Mouse (Mus musculus) neural tube, embryonic 15.5 days (tissue): ENCODE measurements around the gene Myl9. TPM values are rescaled to one million over a fixed set of nuclear protein-coding genes. Genes with fewer than 3 reads are reported as not detected.

Experiments used
- ATAC-seq: fragments of 200-750 bp; cut with Nextera tagmentation; 2 replicates; pipeline ENCODE4 v1.8.0; 2017; ENCODE audit warnings: mild to moderate bottlenecking, moderate TSS enrichment, moderate library complexity; ENCODE audit not compliant: low FRiP score
- H3K27ac ChIP-seq: fragments of 300-500 bp; sonication (generic); replicated peaks from 2 replicates; pipeline ENCODE4 v1.5.1; 2015; ENCODE audit warnings: mild to moderate bottlenecking, inconsistent platforms
- H3K27me3 ChIP-seq: fragments of 300-500 bp; sonication (generic); replicated peaks from 2 replicates; pipeline ENCODE4 v1.6.1; 2015; ENCODE audit warnings: inconsistent platforms
- H3K36me3 ChIP-seq: fragments of 300-500 bp; sonication (generic); 2 replicates; pipeline ENCODE4 v1.6.1; 2015; ENCODE audit warnings: inconsistent platforms
- H3K4me1 ChIP-seq: fragments of 300-500 bp; sonication (generic); 2 replicates; pipeline ENCODE4 v1.6.1; 2015; ENCODE audit warnings: inconsistent platforms
- H3K4me2 ChIP-seq: fragments of 300-500 bp; sonication (generic); 2 replicates; pipeline ENCODE4 v1.6.1; 2015; ENCODE audit warnings: inconsistent platforms, mild to moderate bottlenecking, moderate library complexity
- H3K4me3 ChIP-seq: fragments of 300-500 bp; sonication (generic); replicated peaks from 2 replicates; pipeline ENCODE4 v1.5.1; 2015; ENCODE audit warnings: mild to moderate bottlenecking, inconsistent platforms
- H3K9ac ChIP-seq: fragments of 300-500 bp; sonication (generic); replicated peaks from 2 replicates; pipeline ENCODE4 v1.6.1; 2015; ENCODE audit warnings: mild to moderate bottlenecking, inconsistent platforms
- H3K9me3 ChIP-seq: fragments of 300-500 bp; sonication (generic); replicated peaks from 2 replicates; pipeline ENCODE4 v1.6.1; 2016; ENCODE audit warnings: inconsistent platforms
- WGBS: fragments of 180-500 bp; shearing (Covaris S2); methylation state at CpG from one replicate; pipeline ENCODE4 v1.1.7; 2015; ENCODE audit warnings: mixed read lengths; 5-methylcytosine and 5-hydroxymethylcytosine counted together
- polyA plus RNA-seq: library from polyadenylated mRNA; unstranded; fragments of >200 nt; fragmentation: Nextera tagmentation; extraction: Ambion mirVana; gene quantifications from 2 replicates; pipeline ENCODE4 v1.2.1, GENCODE M21; 2015

Gene Myl9
- polyA plus RNA-seq, 1 experiment from 2014 or later, result 40.8 TPM

- Histone ChIP-seq H3K9me3 (no peaks in the 10 kb centered on the region), H3K4me2 (no peak overlapping the region), H3K36me3 (peaks cover 33% of the 10 kb centered on the region), H3K9ac (no peak overlapping the region), H3K27ac (no peak overlapping the region), H3K4me1 (peaks cover 22% of the 10 kb centered on the region), H3K4me3 (no peak overlapping the region), H3K27me3 (no peaks in the 10 kb centered on the region)
- ATAC-seq, result no peak
- WGBS, result 86% methylated on average over 8 of the region's 8 CpGs
These were observed 9.6 kb upstream of the Myl9 start for GRCm38 (mm10) chr2:156765593-156765992.

- no peak overlapping the region for H3K4me2 ChIP-seq
- ATAC-seq, result no peak
- no peaks in the 10 kb centered on the region for H3K27me3 ChIP-seq
- no peaks in the 10 kb centered on the region for H3K9me3 ChIP-seq
- no peak overlapping the region for H3K4me3 ChIP-seq
- WGBS, result 73% methylated on average over 10 of the region's 10 CpGs
- H3K4me1 ChIP-seq, result peaks cover 22% of the 10 kb centered on the region
- peaks cover 25% of the 10 kb centered on the region for H3K36me3 ChIP-seq
- no peak overlapping the region for H3K9ac ChIP-seq
- peak overlapping the region; percentile 52; the same call in 1 of the 2 replicates for H3K27ac ChIP-seq
These were observed 8.8 kb upstream of the Myl9 start for GRCm38 (mm10) chr2:156766227-156767019.

- Histone ChIP-seq H3K27ac (peak overlapping the region; percentile 52), H3K4me1 (peaks cover 17% of the 10 kb centered on the region), H3K27me3 (no peaks in the 10 kb centered on the region), H3K4me3 (no peak overlapping the region), H3K9me3 (no peaks in the 10 kb centered on the region), H3K36me3 (peaks cover 18% of the 10 kb centered on the region), H3K4me2 (no peak overlapping the region), H3K9ac (no peak overlapping the region)
- WGBS, result 52% methylated on average over 5 of the region's 5 CpGs
- no peak for ATAC-seq
These were observed 8.1 kb upstream of the Myl9 start for GRCm38 (mm10) chr2:156767108-156767507.

- no peaks in the 10 kb centered on the region for H3K27me3 ChIP-seq
- no peak overlapping the region for H3K27ac ChIP-seq
- 84% methylated on average over 12 of the region's 12 CpGs for WGBS
- H3K9me3 ChIP-seq, result no peaks in the 10 kb centered on the region
- no peak for ATAC-seq
- H3K36me3 ChIP-seq, result peaks cover under 1% of the 10 kb centered on the region; the same call in 1 of the 2 replicates
- no peak overlapping the region for H3K4me3 ChIP-seq
- peaks cover 11% of the 10 kb centered on the region; the same call in 1 of the 2 replicates for H3K4me1 ChIP-seq
- no peak overlapping the region for H3K4me2 ChIP-seq
- no peak overlapping the region for H3K9ac ChIP-seq
These were observed 5.9 kb upstream of the Myl9 start for GRCm38 (mm10) chr2:156769274-156769673.

DNA sequence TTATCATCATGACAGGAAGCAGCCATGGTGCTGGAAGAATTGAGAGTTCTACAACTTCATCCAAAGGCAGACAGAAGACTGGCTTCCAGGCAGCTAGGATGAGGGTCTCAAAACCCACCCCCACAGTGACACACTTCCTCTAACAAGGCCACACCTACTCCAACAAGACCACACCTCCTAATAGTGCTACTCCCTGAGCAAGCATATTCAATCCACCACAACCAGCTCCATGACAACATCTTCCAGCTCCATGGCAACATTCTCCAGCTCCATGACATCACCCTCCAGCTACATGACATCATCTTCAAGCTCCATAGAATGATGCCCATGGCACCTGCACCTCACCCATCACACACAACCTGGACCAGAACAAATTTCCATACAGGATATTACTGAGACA, 1.8 kb upstream of the Myl9 start:
- H3K4me3 ChIP-seq, result no peak overlapping the region
- no peak overlapping the region for H3K27ac ChIP-seq
- H3K4me2 ChIP-seq, result no peak overlapping the region
- H3K9ac ChIP-seq, result no peak overlapping the region
- H3K9me3 ChIP-seq, result no peaks in the 10 kb centered on the region
- H3K27me3 ChIP-seq, result 0 out of 2 replicates have a peak, but pooled peaks cover 2% of the 10 kb centered on the region
- ATAC-seq, result no peak
- peaks cover 21% of the 10 kb centered on the region for H3K4me1 ChIP-seq
- H3K36me3 ChIP-seq, result no peaks in the 10 kb centered on the region

GRCm38 (mm10) chr2:156774035-156774737, 1.0 kb upstream of the Myl9 start:
- peak overlapping the region; percentile 46; the same call in 1 of the 2 replicates for H3K9ac ChIP-seq
- H3K27ac ChIP-seq, result peak overlapping the region; percentile 74; the same call in 1 of the 2 replicates
- peak overlapping the region; percentile 34 for H3K4me3 ChIP-seq
- H3K27me3 ChIP-seq, result 0 out of 2 replicates have a peak, but pooled peaks cover 2% of the 10 kb centered on the region
- ATAC-seq, result no peak
- no peaks in the 10 kb centered on the region for H3K9me3 ChIP-seq
- no peaks in the 10 kb centered on the region for H3K36me3 ChIP-seq
- H3K4me1 ChIP-seq, result peaks cover 21% of the 10 kb centered on the region
- WGBS, result 73% methylated on average over 13 of the region's 13 CpGs
- H3K4me2 ChIP-seq, result peak overlapping the region; percentile 69

GRCm38 (mm10) chr2:156775455-156776435, 525 bp downstream of the Myl9 start:
- H3K27ac ChIP-seq, result peak overlapping the region; percentile 74
- H3K9ac ChIP-seq, result peak overlapping the region; percentile 46
- no peak for ATAC-seq
- no peaks in the 10 kb centered on the region for H3K36me3 ChIP-seq
- peak overlapping the region; percentile 34 for H3K4me3 ChIP-seq
- H3K4me1 ChIP-seq, result peaks cover 26% of the 10 kb centered on the region
- peak overlapping the region; percentile 69 for H3K4me2 ChIP-seq
- no peaks in the 10 kb centered on the region for H3K9me3 ChIP-seq
- 0 out of 2 replicates have a peak, but pooled peaks cover 2% of the 10 kb centered on the region for H3K27me3 ChIP-seq
- WGBS, result 31% methylated on average over 17 of the region's 17 CpGs

DNA sequence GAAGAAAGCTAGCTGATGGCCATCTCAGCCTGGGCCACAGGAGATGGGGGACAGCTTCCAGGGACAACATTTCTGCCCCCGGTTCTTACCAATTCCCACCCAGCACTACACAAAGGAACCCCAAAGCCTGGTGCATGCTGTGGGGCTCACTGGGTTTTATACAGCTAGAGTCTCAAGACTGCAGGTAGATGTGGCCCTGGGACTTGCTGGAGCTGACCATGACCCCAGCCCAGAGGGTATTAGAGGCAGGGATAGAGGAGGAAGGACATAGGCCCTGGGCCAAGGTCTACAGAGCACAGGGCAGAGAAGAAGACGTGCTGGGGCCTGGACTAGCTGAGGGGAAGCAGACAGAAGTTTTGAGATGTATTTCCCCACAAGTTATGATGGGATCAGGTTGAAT, 1.7 kb downstream of the Myl9 start:
- H3K4me3 ChIP-seq, result no peak overlapping the region
- H3K9me3 ChIP-seq, result no peaks in the 10 kb centered on the region
- H3K9ac ChIP-seq, result no peak overlapping the region
- no peak overlapping the region for H3K27ac ChIP-seq
- H3K27me3 ChIP-seq, result 0 out of 2 replicates have a peak, but pooled peaks cover 2% of the 10 kb centered on the region
- 88% methylated on average over 2 of the region's 2 CpGs for WGBS
- H3K36me3 ChIP-seq, result no peaks in the 10 kb centered on the region
- H3K4me2 ChIP-seq, result no peak overlapping the region
- peaks cover 28% of the 10 kb centered on the region for H3K4me1 ChIP-seq
- ATAC-seq, result no peak

- Histone ChIP-seq H3K4me1 (peaks cover 28% of the 10 kb centered on the region), H3K4me3 (no peak overlapping the region), H3K9me3 (no peaks in the 10 kb centered on the region), H3K27me3 (0 out of 2 replicates have a peak, but pooled peaks cover 2% of the 10 kb centered on the region), H3K27ac (no peak overlapping the region), H3K9ac (no peak overlapping the region), H3K36me3 (no peaks in the 10 kb centered on the region), H3K4me2 (no peak overlapping the region)
- WGBS, result 62% methylated on average over 7 of the region's 7 CpGs
- ATAC-seq, result no peak
These were observed 2.2 kb downstream of the Myl9 start for GRCm38 (mm10) chr2:156777326-156778004.

DNA sequence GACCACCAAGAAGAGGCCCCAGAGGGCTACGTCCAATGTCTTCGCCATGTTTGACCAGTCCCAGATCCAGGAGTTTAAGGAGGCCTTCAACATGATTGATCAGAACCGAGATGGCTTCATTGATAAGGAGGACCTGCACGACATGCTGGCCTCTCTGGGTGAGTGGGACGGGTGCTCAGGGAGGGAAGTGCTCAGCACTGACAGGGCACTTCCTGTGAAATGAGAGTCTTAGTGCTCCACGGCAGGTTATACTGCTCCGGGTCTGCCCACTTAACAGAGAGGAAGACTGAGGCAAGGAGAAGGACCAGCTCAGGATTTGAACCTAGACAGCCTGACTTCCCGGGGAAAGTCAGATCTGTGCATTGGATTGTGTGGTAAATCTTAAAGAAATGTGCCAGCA, 3.4 kb downstream of the Myl9 start:
- Histone ChIP-seq H3K4me2 (no peak overlapping the region), H3K4me1 (peaks cover 28% of the 10 kb centered on the region), H3K27me3 (0 out of 2 replicates have a peak, but pooled peaks cover 2% of the 10 kb centered on the region), H3K9ac (no peak overlapping the region), H3K36me3 (no peaks in the 10 kb centered on the region), H3K27ac (no peak overlapping the region), H3K4me3 (no peak overlapping the region), H3K9me3 (no peaks in the 10 kb centered on the region)
- no peak for ATAC-seq
- 89% methylated on average over 8 of the region's 8 CpGs for WGBS
